Mouse (Mus musculus): ENCODE data around the gene Hydin. TPM values are rescaled to one million over a fixed set of nuclear protein-coding genes. Genes with fewer than 3 reads are reported as not detected.

Hydin gene
- polyA plus RNA-seq, 1 experiment = 0.74 TPM

Other genes with a start within 250 kb of the Hydin start
- gene Chst4, start 227.2 kb upstream of the Hydin start, polyA plus RNA-seq (2012; rRNA removed) = 0.10 and 0.21 TPM in 2 replicates
- 21.5 and 23.7 TPM in 2 replicates for gene Zfp612, start 187.2 kb upstream of the Hydin start, polyA plus RNA-seq (2012; rRNA removed)
- gene Gm21964, start 165.8 kb upstream of the Hydin start, polyA plus RNA-seq (2012; rRNA removed) = not detected in 2 replicates
- gene Gm17720, start 164.2 kb upstream of the Hydin start, polyA plus RNA-seq (2012; rRNA removed) = not detected in 2 replicates
- 368 and 421 TPM in 2 replicates for gene Calb2, start 98.8 kb upstream of the Hydin start, polyA plus RNA-seq (2012; rRNA removed)
- gene Cmtr2, start 51.3 kb upstream of the Hydin start, polyA plus RNA-seq (2012; rRNA removed) = 12.0 TPM in 2 replicates

Measured in frontal cortex, adult 2 months (tissue).